Mouse (Mus musculus) heart, adult 8-10 months (tissue): ENCODE results near the gene Dusp1. TPM values are rescaled to one million over a fixed set of nuclear protein-coding genes. Genes with fewer than 3 reads are reported as not detected.

Experiments used
- DNase-seq: peaks from one replicate; pipeline ENCODE4 v3.0.0; 2022; ENCODE audit warnings: low spot score
- total RNA-seq, 4 experiments: library from RNA; stranded (reverse); gene quantifications; 2 replicates each; pipeline ENCODE4 v1.2.4; 2022

Dusp1 gene
- total RNA-seq, 4 experiments from 2014 or later = 51.1 to 75.8 (median 59.4) TPM

- peak; percentile 89 for DNase-seq
These were observed 57.8 kb downstream of the Dusp1 start for GRCm38 (mm10) chr17:26503981-26504671.

GRCm38 (mm10) chr17:26502808-26503671 lies 58.9 kb downstream of the Dusp1 start:
- peak; percentile 90 for DNase-seq

- DNase-seq = no peak
These were observed 60.1 kb downstream of the Dusp1 start for GRCm38 (mm10) chr17:26501826-26502225.

- DNase-seq = no peak
These were observed 63.3 kb downstream of the Dusp1 start for GRCm38 (mm10) chr17:26498626-26499025.

- peak; percentile 68 for DNase-seq
These were observed 64.5 kb downstream of the Dusp1 start for GRCm38 (mm10) chr17:26497416-26497923.

GRCm38 (mm10) chr17:26494642-26495468 lies 67.1 kb downstream of the Dusp1 start:
- no peak for DNase-seq

- peak; percentile 75 for DNase-seq
These were observed 69.7 kb downstream of the Dusp1 start for GRCm38 (mm10) chr17:26492246-26492645.

GRCm38 (mm10) chr17:26490910-26491309 lies 71.0 kb downstream of the Dusp1 start:
- peak; percentile 74 for DNase-seq

GRCm38 (mm10) chr17:26490072-26490471 lies 71.9 kb downstream of the Dusp1 start:
- no peak for DNase-seq

GRCm38 (mm10) chr17:26488711-26489403 lies 73.1 kb downstream of the Dusp1 start:
- peak; percentile 91 for DNase-seq

GRCm38 (mm10) chr17:26487917-26488316 lies 74.0 kb downstream of the Dusp1 start:
- DNase-seq = no peak

- no peak for DNase-seq
These were observed 74.7 kb downstream of the Dusp1 start for GRCm38 (mm10) chr17:26487266-26487665.

GRCm38 (mm10) chr17:26484626-26485421 lies 77.1 kb downstream of the Dusp1 start:
- no peak for DNase-seq

- no peak for DNase-seq
These were observed 81.0 kb downstream of the Dusp1 start for GRCm38 (mm10) chr17:26480956-26481355.

GRCm38 (mm10) chr17:26479619-26480018 lies 82.3 kb downstream of the Dusp1 start:
- no peak for DNase-seq

GRCm38 (mm10) chr17:26478672-26479071 lies 83.3 kb downstream of the Dusp1 start:
- DNase-seq = no peak

- DNase-seq = no peak
These were observed 85.1 kb downstream of the Dusp1 start for GRCm38 (mm10) chr17:26476871-26477270.

GRCm38 (mm10) chr17:26468102-26468894 lies 93.6 kb downstream of the Dusp1 start:
- DNase-seq = no peak

- no peak for DNase-seq
These were observed 94.3 kb downstream of the Dusp1 start for GRCm38 (mm10) chr17:26467619-26468018.
